Mouse (Mus musculus): ENCODE data around the gene Prom1. TPM values are rescaled to one million over a fixed set of nuclear protein-coding genes. Genes with fewer than 3 reads are reported as not detected.
"Not testable (repeated sequence)": the region's sequence is repeated elsewhere in the genome, so short reads cannot be mapped to it uniquely, and the experiment has no call there.

Gene Prom1
- polyA plus RNA-seq (2014; fragmentation: Nextera tagmentation; extraction: Ambion mirVana), result 123 and 124 TPM in 2 replicates

DNA sequence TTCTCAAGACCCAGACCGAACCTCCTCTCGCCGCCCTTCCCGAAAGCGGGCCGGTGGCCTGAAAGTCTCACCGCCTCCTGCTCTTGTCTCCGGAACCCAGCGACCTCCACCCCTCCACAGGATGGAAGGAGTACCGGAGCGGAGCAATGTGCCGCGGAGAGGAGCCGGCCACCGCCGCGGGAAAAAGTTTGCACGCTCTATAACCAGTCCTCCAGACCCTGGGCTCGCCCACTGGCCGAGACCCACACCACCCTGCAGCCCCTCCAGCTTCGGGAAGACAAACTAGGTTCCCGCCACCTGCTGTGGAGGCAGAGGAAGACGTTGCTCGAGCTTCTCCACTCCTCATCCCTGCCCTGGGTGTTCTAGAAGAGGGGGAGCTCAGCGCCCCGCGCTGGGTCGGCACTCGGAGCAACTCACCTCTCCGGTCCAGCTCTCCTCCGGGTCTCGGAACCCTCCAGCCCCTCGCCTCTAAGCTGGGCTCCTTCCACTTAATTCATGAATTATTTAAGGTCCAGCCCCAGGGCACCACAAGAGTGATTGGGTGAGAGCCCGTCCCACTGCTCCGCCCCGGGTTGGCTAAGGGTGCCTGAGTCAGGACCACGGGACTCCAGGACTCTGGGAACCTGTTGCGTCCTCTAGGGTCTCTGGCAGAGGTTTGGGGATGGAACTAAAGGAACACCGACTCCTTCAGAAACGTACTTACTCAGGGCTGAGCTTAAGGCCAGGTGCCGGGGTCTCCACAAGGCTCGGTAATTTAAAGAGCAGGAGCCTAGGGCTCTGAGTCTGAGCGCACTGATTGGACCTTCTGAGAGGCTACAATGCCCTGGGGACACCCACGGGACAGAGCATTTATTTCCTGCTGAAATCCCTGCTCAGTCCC is at the start of gene Prom1:
Gene Prom1 (minus strand): TSS at position 802 of the 880 bp plus-strand sequence.
- Histone ChIP-seq H3K36me3 (ENCODE audit: control insufficient read depth, insufficient read depth, low read length) (no peaks in the 10 kb centered on the region), H3K9ac (ENCODE audit: low read length) (peak within 1 kb of the TSS; percentile 97), H3K4me3 (ENCODE audit: low read depth, low read length) (peak within 1 kb of the TSS; percentile 79), H3K4me2 (ENCODE audit: low read depth, severe bottlenecking) (peak within 1 kb of the TSS; percentile 83), H3K9me3 (ENCODE audit: control insufficient read depth, low read length) (no peaks in the 10 kb centered on the region), H3K27ac (replicated peaks; ENCODE audit: low read depth, low read length) (peak within 1 kb of the TSS; percentile 91), H3K4me1 (ENCODE audit: control insufficient read depth, insufficient read depth, low read length) (peaks cover 6% of the 10 kb centered on the region), H3K27me3 (ENCODE audit: control insufficient read depth, insufficient read depth, low read length) (no peaks in the 10 kb centered on the region)
- ATAC-seq (ENCODE audit: insufficient number of reproducible peaks, low FRiP score, low TSS enrichment, low read depth) (peak; percentile 77), DNase-seq (ENCODE audit: low spot score) (peak; percentile 84)
- WGBS, result 0% methylated on average over 44 of the region's 44 CpGs

DNA sequence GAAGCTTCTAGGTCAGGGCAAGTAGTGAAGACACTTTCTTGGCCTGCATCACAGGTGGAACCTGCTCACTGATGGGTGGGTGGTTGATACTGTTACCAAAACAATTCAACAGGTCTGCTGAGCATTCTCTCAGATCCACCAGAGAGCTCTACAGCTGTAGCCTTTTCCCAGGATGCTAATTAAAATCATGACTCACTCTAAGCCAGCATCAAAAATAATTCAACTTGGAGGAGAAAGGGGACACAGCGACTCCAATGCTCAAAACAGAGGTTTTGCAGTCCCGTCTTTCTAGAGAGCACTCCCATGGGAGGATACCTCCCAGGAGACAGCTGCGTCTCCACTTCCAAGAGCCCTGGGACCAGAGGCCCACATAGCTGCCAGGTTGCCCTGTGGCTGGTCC is 45.9 kb upstream of the Prom1 start:
- DNase-seq (ENCODE audit: low spot score), result no peak
- no peaks in the 10 kb centered on the region; the same call in 1 of the 2 replicates for H3K9me3 ChIP-seq (ENCODE audit: control insufficient read depth, low read length)
- H3K4me3 ChIP-seq (ENCODE audit: low read depth, low read length), result no peak overlapping the region
- H3K27me3 ChIP-seq (ENCODE audit: control insufficient read depth, insufficient read depth, low read length), result no peaks in the 10 kb centered on the region
- H3K4me1 ChIP-seq (ENCODE audit: control insufficient read depth, insufficient read depth, low read length), result no peaks in the 10 kb centered on the region
- H3K36me3 ChIP-seq (ENCODE audit: control insufficient read depth, insufficient read depth, low read length), result no peaks in the 10 kb centered on the region
- WGBS, result 86% methylated on average over 3 of the region's 3 CpGs
- H3K27ac ChIP-seq (replicated peaks; ENCODE audit: low read depth, low read length), result no peak overlapping the region
- H3K4me2 ChIP-seq (ENCODE audit: low read depth, severe bottlenecking), result no peak overlapping the region
- H3K9ac ChIP-seq (ENCODE audit: low read length), result no peak overlapping the region
- ATAC-seq (ENCODE audit: insufficient number of reproducible peaks, low FRiP score, low TSS enrichment, low read depth), result no peak

DNA sequence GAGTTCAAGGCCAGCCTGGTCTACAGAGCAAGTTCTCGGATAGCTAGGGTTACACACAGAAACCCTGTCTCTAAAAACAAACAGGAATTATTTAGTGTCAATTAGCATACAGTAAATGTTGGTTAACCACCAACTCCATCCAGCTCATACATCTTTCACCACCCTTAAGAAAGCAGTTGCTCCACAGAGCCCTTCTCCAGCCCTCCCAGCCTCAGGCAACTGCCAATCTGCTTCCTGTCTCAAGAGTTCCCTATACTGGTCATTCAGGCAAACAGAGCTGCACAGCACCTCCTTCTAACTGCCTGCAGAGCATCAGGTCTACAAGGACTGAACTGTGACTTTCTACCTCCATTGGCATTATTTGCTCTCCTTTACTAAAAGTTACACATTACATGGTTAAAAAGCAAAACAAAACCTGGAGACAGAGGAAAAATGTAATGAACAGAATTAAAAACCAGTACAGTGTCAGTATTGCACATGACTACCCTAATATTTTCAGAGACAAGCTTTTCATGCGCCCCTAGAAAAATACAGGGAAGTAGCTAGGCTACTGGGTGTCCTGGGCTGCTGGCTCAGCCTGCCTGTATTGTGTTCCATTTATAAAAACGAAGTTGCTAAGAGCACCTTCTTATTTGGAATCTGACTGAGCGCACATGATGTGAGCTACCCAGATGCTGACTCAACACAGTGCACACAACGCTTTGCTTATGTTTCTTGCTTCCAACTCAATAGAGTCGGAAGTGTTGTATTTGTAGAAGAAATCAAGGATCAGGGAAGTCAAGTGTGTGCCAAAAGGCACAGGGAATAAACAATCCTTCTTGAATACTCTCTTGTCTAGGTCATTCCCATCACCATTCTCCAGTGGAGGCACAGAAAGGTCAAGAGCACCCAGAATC is 44.9 kb upstream of the Prom1 start:
- ATAC-seq (ENCODE audit: insufficient number of reproducible peaks, low FRiP score, low TSS enrichment, low read depth), result no peak
- Histone ChIP-seq H3K4me2 (ENCODE audit: low read depth, severe bottlenecking) (no peak overlapping the region), H3K36me3 (ENCODE audit: control insufficient read depth, insufficient read depth, low read length) (no peaks in the 10 kb centered on the region), H3K27me3 (ENCODE audit: control insufficient read depth, insufficient read depth, low read length) (no peaks in the 10 kb centered on the region), H3K9me3 (ENCODE audit: control insufficient read depth, low read length) (no peaks in the 10 kb centered on the region; the same call in 1 of the 2 replicates), H3K27ac (replicated peaks; ENCODE audit: low read depth, low read length) (no peak overlapping the region), H3K4me1 (ENCODE audit: control insufficient read depth, insufficient read depth, low read length) (no peaks in the 10 kb centered on the region), H3K4me3 (ENCODE audit: low read depth, low read length) (no peak overlapping the region), H3K9ac (ENCODE audit: low read length) (no peak overlapping the region)
- DNase-seq (ENCODE audit: low spot score), result no peak
- 87% methylated on average over 6 of the region's 6 CpGs for WGBS

DNA sequence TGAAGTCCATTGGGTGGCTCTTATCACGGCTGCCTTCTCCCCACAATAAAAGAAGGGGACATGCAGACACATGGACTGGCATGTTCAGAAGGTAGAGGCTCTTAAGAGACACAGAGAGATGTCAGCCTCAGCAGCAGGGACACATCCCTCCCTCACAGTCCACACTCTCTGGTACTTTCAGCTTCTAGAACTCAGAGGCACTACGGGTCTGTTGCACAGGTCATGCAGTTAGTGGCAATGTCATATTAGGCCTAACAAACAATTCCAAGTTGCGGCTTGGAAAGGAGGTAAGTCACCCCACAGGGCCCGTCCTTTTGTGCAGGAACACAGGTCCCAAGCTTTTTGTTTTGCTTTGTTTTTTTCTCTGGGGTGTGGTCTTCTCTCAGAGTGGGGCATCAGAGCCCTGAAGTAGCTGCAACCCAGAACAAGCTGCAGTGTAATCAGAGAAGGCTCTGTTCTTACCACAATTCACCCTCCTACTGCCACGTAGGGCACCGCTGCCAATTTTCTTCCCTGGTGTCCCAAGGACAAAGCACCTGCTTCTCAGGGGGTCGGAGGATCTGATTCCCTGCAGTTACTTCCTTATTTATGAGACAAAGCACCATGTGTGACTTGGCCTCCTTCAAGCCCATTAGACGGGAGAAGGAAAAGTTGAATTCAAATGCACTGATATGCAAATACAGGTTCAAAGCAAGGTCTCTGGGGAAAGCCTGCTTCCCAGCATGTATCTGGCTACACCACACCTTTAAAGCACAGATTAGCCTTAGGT is 41.8 kb upstream of the Prom1 start:
- Histone ChIP-seq H3K9ac (ENCODE audit: low read length) (no peak overlapping the region), H3K36me3 (ENCODE audit: control insufficient read depth, insufficient read depth, low read length) (no peaks in the 10 kb centered on the region), H3K27ac (replicated peaks; ENCODE audit: low read depth, low read length) (no peak overlapping the region), H3K4me2 (ENCODE audit: low read depth, severe bottlenecking) (no peak overlapping the region), H3K27me3 (ENCODE audit: control insufficient read depth, insufficient read depth, low read length) (no peaks in the 10 kb centered on the region), H3K9me3 (ENCODE audit: control insufficient read depth, low read length) (no peaks in the 10 kb centered on the region), H3K4me1 (ENCODE audit: control insufficient read depth, insufficient read depth, low read length) (no peaks in the 10 kb centered on the region), H3K4me3 (ENCODE audit: low read depth, low read length) (no peak overlapping the region)
- no peak for ATAC-seq (ENCODE audit: insufficient number of reproducible peaks, low FRiP score, low TSS enrichment, low read depth)
- 44% methylated on average over 8 of the region's 8 CpGs for WGBS
- no peak for DNase-seq (ENCODE audit: low spot score)

DNA sequence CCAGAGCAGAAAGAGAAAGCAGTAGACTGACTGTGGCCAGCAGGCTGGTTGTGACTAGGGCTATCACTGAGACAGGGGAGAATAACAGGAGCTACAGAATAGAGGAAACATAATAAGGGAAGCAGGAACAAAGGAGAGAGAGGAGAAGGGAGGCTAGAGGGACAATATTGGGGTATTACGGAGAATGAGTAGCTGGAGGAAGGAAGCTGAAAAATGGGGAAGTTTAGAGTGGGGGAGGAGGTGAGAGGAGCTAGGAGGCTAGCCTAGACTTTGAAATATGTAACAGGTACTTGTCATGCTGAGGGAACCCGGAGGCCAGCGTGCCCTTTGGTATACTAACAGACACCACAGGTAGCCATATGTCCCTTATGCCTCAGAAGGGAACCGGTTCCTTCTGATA is 25.7 kb upstream of the Prom1 start:
- Histone ChIP-seq H3K4me3 (ENCODE audit: low read depth, low read length) (no peak overlapping the region), H3K36me3 (ENCODE audit: control insufficient read depth, insufficient read depth, low read length) (no peaks in the 10 kb centered on the region)

DNA sequence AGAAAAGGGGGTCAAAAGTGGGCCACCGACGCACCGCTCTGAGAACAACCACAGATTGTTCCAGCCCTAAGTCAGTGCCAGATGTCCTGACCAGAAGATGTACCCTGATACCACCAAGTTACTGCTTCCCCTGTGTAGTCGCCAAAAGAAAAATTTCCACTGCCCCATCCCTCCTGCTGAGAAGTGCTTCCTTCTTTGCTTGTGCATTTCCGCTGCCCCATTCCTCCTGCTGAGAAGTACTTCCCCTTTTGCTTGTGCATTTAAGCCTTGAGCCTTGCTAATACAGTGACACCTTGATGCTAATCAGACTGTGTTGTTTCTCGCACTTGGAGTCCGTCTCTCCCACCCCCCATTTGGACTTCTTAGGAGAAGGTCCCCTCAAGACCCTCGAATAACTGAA is 24.7 kb upstream of the Prom1 start:
- H3K9me3 ChIP-seq (ENCODE audit: control insufficient read depth, low read length); ATAC-seq (ENCODE audit: insufficient number of reproducible peaks, low FRiP score, low TSS enrichment, low read depth); H3K27me3 ChIP-seq (ENCODE audit: control insufficient read depth, insufficient read depth, low read length); H3K9ac ChIP-seq (ENCODE audit: low read length); H3K27ac ChIP-seq (replicated peaks; ENCODE audit: low read depth, low read length); H3K4me2 ChIP-seq (ENCODE audit: low read depth, severe bottlenecking); H3K4me1 ChIP-seq (ENCODE audit: control insufficient read depth, insufficient read depth, low read length); H3K36me3 ChIP-seq (ENCODE audit: control insufficient read depth, insufficient read depth, low read length); H3K4me3 ChIP-seq (ENCODE audit: low read depth, low read length); DNase-seq (ENCODE audit: low spot score): not testable (repeated sequence)
- WGBS, result 89% methylated on average over 8 of the region's 8 CpGs

More for the DNA sequence above, 25.7 kb upstream of the Prom1 start:
- WGBS, result 70% methylated on average over 4 of the region's 4 CpGs
- ATAC-seq (ENCODE audit: insufficient number of reproducible peaks, low FRiP score, low TSS enrichment, low read depth), result no peak
- Histone ChIP-seq H3K27ac (replicated peaks; ENCODE audit: low read depth, low read length) (no peak overlapping the region), H3K27me3 (ENCODE audit: control insufficient read depth, insufficient read depth, low read length) (no peaks in the 10 kb centered on the region), H3K9me3 (ENCODE audit: control insufficient read depth, low read length) (no peaks in the 10 kb centered on the region; the same call in 1 of the 2 replicates), H3K4me2 (ENCODE audit: low read depth, severe bottlenecking) (no peak overlapping the region), H3K4me1 (ENCODE audit: control insufficient read depth, insufficient read depth, low read length) (no peaks in the 10 kb centered on the region), H3K9ac (ENCODE audit: low read length) (no peak overlapping the region)
- DNase-seq (ENCODE audit: low spot score), result no peak

DNA sequence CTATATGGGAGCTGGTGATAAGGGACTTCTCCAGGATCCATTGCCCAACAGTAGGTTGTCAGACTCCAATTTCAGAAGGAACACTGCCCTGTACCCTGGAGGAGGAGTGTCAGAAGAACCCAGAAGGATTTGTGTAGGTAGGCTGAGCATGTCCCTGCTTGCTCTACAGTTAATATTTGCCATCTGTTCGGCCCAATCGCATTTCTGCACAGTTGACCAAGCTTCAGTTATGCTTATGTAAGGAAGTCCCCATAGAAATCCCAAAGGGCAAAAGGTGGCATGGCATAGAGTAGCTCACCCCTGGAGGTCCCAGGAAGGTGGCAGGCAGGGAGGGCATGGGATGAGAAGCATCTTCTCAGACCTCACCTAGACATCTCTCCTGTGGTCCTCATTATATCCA is 19.6 kb upstream of the Prom1 start:
- no peak overlapping the region for H3K4me3 ChIP-seq (ENCODE audit: low read depth, low read length)
- 83% methylated on average over 2 of the region's 2 CpGs for WGBS
- no peak overlapping the region for H3K4me2 ChIP-seq (ENCODE audit: low read depth, severe bottlenecking)
- H3K9ac ChIP-seq (ENCODE audit: low read length), result no peak overlapping the region
- DNase-seq (ENCODE audit: low spot score) (no peak), ATAC-seq (ENCODE audit: insufficient number of reproducible peaks, low FRiP score, low TSS enrichment, low read depth) (no peak)
- H3K36me3 ChIP-seq (ENCODE audit: control insufficient read depth, insufficient read depth, low read length), result no peaks in the 10 kb centered on the region
- no peaks in the 10 kb centered on the region for H3K4me1 ChIP-seq (ENCODE audit: control insufficient read depth, insufficient read depth, low read length)
- no peaks in the 10 kb centered on the region for H3K27me3 ChIP-seq (ENCODE audit: control insufficient read depth, insufficient read depth, low read length)
- H3K9me3 ChIP-seq (ENCODE audit: control insufficient read depth, low read length), result no peaks in the 10 kb centered on the region; the same call in 1 of the 2 replicates
- H3K27ac ChIP-seq (replicated peaks; ENCODE audit: low read depth, low read length), result no peak overlapping the region

DNA sequence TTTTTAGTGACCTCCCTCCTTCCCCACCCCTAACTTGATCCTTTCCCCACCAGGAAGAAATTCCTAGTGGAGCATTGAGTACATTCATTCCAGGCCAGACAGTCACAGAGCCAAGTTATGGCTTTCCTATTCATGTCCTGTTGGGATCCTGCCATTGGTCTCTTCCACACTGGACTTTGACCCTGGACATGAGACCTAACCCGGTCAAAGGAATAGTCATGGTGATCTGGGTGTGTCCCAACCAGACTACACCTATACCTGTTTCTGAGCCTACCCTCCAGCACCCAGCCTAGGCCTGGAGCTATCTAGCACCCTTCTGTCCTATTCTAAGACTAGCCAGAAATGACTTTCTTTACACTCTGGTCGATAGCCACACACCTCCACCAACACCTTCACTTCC is 11.3 kb upstream of the Prom1 start:
- no peak overlapping the region for H3K9ac ChIP-seq (ENCODE audit: low read length)
- H3K27me3 ChIP-seq (ENCODE audit: control insufficient read depth, insufficient read depth, low read length), result no peaks in the 10 kb centered on the region
- H3K36me3 ChIP-seq (ENCODE audit: control insufficient read depth, insufficient read depth, low read length), result no peaks in the 10 kb centered on the region
- no peaks in the 10 kb centered on the region for H3K9me3 ChIP-seq (ENCODE audit: control insufficient read depth, low read length)
- H3K4me3 ChIP-seq (ENCODE audit: low read depth, low read length), result no peak overlapping the region
- no peak overlapping the region for H3K27ac ChIP-seq (replicated peaks; ENCODE audit: low read depth, low read length)
- no peak for DNase-seq (ENCODE audit: low spot score)
- H3K4me1 ChIP-seq (ENCODE audit: control insufficient read depth, insufficient read depth, low read length), result no peaks in the 10 kb centered on the region
- ATAC-seq (ENCODE audit: insufficient number of reproducible peaks, low FRiP score, low TSS enrichment, low read depth), result no peak
- WGBS, result 86% methylated on average over 2 of the region's 2 CpGs
- H3K4me2 ChIP-seq (ENCODE audit: low read depth, severe bottlenecking), result no peak overlapping the region
